Mouse (Mus musculus) spleen, adult 12 weeks (tissue): ENCODE measurements around the gene Zbtb45.

Source experiments
- DNase-seq: peaks from one replicate; pipeline ENCODE4 v3.0.0; 2022; ENCODE audit warnings: low spot score

Zbtb45 gene

DNA sequence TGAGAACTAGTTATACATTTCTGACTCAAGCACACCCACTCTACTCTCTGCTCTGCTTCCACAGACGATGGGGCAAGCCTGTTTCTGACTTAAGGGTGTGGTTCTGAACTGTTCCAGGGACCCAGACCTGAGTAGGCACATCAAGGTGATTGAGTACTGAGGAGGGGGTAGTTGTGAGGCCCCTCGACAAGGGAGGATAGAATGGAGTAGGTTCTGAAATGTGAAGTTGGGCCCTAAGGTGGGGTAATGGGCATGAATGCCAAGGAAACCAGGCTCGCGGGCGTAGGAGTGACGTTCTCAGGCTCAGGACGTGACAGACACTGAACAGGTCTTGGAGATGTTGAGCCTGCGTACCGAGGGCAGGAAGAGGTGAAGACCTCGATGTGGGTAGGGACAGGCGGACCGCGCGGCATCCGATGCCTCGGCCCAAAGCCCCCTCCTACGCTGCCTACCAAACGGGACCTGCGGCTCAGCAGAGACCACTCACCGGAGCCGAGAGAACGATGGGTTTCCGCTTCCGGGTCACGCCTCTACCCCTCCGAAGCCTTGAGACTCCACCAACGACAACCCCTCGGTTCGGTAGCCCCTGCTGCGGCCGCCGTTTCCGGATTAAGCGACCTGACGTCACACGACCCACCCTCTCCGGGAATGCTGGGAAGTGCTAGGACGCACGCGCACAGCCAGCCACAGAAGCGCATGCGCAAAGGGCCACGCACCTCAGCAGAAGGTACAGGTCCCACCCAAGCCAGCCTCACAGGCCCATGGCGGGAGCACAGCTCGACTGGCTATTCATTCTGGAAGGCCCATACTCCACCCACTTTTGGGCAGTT lies 24.5 kb upstream of the Zbtb45 start, which contains the start of gene Chmp2a:
Gene Chmp2a (minus strand): TSS at position 660 of the 830 bp plus-strand sequence.
- DNase-seq = peak; percentile 90

DNA sequence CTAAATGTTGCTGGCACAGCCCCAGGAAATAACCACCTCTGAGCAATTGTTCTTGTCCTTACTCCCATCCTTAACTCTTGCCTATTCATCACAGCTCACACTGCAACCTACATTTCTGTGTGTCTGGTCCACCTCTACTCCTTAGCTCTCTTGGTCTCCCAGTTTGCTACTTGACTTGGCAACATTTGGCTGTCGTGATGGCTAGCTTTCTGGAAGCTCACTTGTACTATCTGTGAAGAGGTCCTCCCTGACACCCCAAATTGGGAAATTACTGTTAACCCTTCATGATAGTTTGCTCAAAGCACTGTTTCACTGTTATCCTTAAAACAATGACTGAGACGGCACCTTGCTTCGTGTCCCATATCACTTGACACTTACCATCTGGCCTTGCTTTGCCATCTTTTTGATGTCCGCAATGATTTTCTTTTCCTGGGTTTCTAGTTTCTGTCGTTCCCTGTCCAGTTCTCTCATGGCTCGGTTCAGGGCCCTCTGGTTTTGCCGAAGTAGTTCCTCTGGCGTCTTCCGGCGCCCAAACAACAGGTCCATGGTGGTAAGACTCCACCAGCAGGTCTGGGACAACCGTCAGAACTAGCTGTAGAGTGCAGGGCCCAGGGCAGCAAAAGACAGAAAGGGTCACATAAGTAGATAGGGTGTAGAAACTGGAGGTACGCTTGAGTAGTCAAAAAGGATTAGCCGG lies 23.8 kb upstream of the Zbtb45 start:
- DNase-seq = no peak

DNA sequence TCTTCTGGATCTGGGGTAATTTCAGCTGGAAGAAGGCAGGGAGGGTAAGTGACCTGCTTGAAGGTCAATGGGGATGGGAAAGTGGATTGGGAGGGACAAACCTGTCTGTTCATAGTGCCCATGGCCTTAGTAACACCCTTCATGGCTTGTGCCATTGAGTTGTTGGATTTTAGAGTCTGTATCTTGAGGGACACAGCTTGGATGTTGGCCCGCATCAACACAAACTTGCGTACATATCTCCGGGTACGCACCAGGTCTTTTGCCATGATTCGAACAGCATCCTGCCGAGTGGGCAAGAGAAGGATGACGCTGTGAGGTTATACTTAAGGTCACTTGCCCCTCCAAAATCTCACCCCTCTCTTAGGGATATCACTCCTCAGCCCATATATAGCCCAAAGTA lies 22.7 kb upstream of the Zbtb45 start:
- DNase-seq = no peak

DNA sequence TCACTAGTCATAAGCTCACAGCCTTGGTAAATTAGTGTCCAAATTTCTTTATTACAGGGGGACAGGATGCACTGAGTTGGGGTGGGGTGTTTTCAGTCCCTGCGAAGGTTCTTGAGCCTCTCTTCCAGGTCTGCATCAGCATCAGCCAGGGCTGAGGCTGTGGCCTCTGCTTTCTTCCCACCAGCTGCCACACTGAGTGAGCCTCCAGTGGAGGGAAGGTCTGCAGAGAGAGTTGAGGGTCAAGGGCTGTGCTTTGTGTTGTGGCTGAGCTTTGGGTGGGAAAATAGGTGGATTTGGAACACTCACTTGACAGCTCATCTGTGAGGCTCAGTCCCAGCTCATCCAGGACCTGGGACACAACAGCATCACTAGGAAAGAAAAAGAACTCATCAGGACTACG lies 22.1 kb upstream of the Zbtb45 start:
- no peak for DNase-seq

DNA sequence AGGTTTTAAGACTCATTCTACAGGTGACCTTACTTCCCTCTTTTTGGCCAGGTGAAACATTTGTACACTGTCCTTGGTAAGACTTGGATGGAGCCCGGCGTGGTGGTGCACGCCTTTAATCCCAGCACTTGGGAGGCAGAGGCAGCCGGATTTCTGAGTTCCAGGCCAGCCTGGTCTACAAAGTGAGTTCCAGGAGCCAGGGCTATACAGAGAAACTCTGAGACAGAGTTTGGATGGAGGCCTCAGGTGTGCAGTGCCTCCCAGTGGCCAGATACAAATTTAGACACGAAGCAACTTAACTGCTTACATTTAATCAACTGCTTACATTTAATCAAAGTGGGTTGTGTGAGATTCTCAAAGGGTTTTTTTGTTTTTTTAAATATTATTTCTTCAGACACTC lies 21.2 kb upstream of the Zbtb45 start:
- DNase-seq = no peak

DNA sequence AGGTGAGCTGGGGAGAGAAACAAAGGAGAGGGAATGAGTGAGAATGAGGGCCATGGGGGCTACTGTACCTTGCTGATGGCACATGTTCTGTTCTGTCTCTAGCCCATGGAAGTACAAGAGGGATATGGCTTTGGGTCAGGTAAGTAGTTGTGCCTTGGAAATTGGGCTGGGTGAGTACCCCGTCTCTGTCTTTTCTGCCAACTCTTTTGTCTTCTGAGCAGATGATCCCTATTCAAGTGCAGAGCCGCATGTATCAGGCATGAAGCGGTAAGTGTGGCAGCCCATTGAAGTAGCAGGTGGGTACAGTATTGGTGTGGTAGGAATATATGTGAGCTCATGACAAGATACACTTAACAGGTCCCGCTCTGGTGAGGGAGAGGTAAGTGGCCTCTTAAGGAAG lies 19.2 kb upstream of the Zbtb45 start:
- DNase-seq = no peak

DNA sequence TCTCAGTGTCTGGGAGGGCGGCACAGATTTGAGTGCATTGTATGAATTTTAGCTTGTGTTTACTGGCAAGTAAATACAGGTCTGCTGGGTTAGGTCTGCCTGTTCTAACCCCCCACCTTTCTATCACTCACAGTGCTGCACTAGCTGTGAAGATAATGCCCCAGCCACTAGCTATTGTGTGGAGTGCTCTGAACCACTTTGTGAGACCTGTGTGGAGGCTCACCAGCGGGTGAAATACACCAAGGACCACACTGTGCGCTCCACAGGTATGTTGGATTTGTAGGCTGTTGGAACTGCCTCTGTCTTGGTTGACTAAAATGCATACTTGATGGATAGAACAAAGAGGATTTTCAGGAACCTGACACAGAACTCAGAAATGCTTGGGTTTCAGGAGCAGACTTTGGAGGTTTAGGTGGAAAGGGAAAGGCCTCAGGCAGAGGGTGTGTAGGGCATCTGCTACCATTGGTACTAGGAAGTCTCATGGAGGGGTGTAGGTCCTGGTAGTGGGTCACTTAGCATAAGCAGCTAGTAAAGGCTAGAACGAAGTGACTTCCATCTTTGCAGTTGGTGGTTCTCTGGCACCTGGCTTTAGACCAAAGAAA lies 15.8 kb upstream of the Zbtb45 start:
- no peak for DNase-seq

DNA sequence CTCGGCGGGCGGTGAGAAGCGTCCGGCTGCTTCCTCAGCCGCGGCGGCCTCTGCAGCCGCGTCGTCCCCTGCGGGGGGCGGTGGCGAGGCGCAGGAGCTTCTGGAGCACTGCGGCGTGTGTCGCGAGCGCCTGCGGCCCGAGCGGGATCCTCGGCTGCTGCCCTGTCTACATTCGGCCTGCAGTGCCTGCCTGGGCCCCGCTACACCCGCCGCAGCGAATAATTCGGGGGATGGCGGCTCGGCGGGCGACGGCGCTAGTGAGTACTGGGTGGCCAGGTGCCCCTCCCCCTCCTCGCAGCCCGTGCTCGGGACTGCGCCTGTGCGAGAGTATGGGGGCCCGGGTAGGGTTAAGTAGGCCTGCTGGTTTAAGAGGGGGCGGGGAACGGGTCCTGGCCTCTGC lies 15.0 kb upstream of the Zbtb45 start:
- peak; percentile 40 for DNase-seq

DNA sequence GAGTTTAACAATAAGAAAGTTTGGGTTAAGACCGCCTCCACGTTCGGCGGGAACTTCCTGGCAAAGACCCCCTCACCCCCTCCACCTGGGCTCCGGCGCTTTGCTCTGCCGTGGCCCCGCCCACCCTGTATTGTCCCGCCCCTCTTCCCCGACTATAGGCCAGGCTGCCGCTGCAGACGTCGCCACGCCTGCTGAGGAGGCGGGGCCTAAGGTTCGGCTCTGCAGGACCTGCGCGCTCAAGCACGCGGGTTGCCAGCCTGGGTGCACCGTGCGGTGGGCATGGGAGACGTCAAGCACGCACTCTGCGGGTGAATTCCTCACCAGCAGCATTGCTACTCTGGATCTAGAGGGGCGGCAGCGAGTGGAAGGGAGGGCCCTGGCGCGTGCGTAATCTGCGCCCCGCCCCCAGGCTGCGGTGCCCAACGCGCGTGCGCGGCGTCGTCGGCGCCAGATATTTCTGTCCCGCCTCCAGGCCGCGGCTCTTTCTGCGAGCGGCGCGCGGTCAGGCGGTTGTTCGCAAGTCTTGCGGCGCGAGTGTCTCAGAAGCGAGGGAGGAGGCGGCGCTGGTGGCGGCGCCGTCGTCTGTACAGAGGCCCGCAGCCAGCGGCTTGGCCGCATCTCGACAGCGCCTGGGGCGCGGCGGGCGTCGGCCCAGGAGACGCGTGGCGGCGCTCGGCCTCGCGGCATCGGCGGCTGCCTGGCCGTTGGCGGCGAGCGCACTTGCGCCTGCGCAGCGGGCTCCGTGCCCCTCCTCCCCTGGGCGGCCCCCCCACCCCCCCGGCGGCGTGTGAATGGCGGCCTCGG lies 14.3 kb upstream of the Zbtb45 start:
- peak; percentile 97 for DNase-seq

DNA sequence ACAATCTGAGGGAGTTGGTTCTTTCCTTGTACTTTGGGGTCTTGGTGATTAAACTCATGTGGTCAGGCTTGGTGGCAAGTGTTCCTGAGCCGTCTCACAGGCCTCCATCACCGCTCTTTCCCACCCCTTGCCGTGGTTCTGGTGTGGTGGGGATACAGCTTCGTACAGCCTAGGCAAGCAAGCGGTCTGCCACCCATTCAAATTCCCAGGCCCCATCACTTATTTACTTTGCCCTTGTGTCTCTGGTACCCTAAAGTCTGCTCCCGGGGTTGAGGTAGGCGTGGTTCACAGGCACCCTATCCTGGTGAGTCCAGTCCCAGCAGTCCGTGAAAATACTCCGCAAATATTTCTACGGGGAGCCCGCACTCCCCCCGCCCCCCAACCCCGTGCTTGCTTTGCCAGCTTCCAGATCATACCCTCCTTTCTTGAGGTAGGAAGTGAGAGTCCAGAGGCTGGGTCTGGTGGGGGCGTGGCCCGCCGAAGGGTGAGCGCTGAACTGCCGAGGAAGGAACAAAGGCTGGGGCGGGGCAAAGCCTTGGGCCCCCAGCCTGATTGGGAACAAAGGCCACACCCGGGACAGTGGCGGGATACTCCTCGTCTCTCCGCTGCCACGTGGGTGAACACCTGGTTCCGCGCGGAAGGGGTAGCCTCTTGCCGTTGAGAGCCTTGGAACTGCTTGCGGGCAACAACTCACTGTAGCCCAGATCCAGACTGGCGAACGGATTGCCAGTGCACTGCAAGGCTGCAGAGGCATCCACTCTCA lies 13.1 kb upstream of the Zbtb45 start:
- peak; percentile 50 for DNase-seq

DNA sequence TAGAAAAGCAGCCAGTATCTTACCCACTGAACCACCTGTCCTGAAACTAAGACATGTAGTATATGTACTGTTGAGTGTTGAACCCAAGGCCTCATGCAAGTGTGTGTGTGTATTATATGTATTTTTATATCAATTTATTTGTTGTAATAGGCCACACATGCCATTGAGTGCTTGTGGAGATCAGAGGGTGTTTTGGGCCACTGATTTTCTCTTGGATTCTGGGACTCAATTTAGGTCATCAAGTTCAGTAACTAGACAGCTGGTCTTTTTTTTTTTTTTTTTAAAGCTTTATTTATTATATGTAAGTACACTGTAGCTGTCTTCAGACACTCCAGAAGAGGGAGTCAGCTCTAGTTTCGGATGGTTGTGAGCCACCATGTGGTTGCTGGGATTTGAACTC lies 5.4 kb upstream of the Zbtb45 start:
- no peak for DNase-seq

DNA sequence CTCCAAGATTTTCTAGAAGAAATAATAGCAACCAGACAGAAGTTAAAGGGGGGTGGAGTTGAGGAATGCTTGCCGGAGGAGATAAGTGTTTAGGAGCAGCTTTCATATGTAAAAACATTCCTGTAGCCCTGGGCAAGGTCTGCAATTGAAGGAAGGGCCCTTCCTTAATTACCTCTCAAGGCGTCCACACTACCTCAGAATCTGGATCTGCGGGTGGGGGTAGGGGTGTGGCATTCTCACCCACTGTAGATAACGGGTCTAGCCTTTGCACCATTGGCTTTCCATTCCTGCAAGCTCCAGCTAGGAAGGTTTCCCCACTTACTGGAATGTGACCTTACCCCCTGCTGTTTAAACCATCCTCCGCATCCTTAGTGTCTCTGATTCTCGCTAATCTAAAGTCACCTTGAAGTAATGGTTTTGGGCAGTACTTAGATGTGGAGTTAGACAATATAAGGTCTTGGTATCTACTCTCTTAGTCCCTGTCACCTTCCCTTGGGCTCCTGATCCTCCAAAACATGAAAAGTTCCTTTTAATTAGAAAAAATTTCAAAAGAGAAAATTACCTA lies 4.5 kb upstream of the Zbtb45 start:
- DNase-seq = no peak

DNA sequence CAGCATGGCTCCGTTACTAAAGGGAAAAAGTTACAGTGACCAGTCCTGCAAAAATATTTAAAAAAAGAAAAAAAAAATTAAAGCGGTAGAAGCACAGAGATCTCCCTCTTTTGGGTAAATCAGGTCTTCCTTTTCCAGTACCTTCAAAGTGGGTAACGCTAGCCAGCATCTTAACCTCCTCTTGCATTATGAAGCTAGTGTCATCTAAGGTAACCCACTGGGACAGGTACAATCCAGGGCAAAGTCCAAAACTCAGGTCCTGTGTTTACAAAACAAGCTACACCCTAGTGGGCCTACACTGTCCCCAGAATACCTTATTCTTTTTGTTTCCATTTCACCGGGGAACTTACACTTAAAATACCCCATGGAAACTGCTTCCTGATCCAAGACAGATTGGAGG lies 3.8 kb upstream of the Zbtb45 start:
- no peak for DNase-seq

DNA sequence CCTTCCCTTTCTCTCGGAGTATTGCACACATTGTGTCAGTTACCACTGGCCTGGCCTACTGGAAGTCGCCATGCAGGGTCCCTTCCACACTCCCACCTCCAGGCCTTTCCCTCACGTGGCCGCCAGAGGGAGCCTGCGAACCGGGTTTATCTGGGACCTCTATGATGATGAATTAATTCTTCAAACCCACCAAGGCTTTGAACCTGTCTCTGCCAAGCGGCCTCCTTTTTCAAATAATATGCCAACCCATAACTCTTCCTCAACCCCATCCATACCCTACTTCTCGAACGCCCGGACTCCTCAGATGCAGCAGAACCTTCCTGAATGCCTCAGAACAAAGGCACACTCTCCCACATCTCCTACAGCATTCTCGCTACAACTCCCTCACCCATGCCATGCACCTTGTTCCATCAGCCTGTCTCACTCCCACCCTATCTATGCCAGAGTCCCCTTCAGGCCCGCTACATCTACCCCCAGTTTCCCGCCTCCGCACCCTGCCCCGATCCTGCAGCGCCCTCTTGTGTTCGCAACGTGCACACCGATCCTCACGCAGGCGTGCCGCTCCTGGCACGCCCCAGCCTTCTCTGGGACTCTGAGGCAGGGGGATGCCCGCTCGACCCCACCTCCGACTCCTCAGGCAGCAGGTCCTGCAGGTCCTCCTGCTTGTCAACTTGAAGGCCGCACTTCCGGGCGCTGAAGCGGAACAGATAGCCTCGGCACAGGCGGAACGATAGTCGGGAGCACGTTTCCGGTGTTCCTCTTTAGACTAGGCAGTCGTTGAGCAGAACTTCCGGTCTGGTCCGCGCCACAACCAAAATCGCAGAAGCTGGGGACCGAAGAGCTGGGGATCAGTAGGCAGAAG lies 460 bp downstream of the Zbtb45 start:
- peak; percentile 86 for DNase-seq

DNA sequence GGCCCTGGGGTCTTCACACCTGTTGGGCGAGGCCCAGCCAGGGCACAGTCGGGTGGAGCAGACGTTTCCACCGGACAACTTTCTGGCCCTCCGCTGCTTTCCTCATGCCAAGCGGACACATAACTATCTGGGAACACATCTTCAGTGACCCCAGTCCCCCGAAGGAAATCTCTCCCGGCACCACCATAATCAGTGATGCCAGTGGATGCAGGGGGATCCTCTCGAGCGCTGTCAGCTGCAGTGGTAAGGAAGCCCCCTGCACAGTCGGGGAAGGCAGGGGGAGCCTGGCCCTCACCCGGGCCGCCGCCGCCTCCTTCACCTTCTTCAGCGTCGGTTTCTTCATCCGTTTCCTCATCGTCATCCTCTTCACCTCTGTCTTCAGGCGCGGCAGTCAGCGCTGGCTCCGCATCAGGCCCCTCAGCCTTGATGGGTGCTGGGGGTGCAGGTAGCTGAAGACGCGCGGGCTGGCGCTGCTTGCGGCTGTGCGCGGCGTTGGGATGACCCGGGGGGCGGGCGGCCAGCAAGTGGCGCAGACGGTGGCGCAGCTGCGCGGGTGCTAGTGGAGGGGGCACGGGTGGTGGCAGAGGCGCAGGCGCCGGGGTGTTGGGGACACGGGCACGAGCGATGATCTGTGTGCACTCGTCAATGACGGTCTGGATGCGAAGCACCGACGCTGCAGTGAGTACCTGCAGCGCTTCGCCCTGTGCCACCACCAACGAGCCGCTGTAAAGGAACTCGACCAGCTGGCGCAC lies 2.3 kb downstream of the Zbtb45 start:
- no peak for DNase-seq

DNA sequence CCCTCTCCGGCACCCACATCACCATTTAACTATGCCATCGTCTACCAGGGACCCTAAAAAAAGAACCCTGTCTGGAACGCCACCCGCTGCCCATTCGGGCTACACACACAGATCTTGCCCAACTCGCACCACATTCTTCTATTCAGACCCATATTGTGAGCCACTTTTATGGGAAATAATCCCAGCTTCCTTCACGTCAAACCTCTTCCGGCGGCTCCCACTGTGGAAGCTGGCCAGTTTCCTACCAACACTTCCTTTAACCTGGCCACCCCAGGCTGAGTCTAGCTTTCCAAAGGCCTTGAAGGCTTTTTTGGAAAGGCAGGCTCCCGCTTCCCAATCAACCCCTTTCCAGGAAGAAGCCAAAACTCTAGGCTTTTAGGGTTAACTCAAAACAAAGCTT lies 3.3 kb downstream of the Zbtb45 start:
- no peak for DNase-seq

DNA sequence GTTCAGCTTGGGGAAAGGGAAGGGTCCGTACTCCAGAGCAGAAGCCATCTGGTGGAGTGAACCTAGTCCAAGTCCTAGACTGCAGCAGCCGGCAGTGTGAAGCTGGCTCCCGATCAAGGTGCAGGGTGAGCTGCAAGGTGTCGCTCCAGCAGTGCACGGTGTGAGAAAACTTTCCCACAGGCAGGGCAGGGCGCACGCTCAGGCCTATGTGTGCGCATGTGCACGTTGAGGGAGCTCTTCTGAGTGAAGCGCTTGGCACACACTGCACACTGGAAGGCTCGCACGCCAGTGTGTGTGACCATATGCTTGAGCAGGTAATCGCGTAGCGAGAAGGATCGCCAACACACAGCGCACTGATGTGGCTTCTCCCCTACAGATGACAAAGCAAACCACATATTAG lies 3.8 kb downstream of the Zbtb45 start:
- no peak for DNase-seq

DNA sequence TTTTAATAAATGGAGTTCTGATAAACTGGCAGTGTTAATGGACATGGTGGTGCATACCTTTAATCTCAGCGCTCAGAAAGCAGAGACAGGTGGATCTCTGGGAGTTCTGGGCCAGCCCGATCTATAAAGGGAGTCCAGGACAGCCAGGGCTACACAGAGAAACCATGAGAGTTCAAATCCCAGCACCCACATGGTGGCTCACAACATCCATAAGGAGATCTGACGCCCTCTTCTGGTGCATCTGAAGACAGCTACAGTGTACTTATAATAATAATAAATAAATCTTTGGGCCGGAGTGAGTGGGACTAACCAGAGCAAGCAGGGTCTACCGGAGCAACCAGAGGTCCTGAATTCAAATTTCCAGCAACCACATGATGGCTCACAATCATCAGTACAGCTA lies 6.5 kb downstream of the Zbtb45 start:
- DNase-seq = no peak

DNA sequence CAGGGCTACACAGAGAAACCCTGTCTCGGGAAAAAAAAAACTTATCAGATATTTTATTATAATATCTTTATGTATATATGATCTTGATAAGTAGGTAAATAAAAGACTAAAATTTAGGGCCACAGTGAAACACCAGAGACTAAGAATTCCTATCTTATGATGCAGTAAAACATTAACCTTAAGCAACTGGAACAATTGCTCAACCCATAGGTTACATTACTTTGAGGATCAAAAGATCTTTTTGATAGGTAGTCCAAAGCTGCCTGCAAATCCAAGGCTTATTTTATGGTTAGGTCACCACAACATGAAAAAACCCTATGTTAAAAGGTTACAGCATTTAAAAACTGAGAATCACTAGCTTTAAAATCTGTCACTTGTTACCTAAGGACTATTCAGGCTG lies 8.2 kb downstream of the Zbtb45 start:
- DNase-seq = no peak

DNA sequence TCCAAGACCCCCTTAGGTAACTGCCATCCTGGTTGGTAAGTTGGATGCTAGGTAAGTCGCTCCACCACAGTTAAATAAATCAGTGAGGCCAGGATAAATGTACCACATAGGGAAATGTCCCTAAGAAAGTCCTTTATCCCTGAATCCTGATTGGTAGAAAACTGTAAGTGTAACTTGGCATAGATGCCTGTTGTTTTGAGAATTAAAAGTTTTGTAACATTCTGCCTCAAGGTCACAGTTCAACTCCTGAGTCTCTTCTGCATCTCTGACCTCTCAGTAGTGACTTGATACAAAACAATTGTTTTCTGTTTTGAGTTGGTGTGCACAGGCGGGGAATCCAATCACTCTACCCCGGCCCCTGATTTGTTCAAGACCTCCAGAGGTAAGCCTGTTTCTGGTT lies 11.0 kb downstream of the Zbtb45 start, which contains the start of gene Trim28:
Gene Trim28 (plus strand): TSS at position 264 of the 400 bp plus-strand sequence.
- DNase-seq = no peak
